Mouse (Mus musculus) left cerebral cortex, postnatal 25 days (tissue): ENCODE measurements at regions not wholly inside any gene's neighbourhood (a gene's known extent, or its start where the extent isn't known, plus 50 kb on each side); places are given as distances from the start of the nearest gene placed in this dataset.
A peak's percentile ranks its signal among the peaks of the same experiment; 100 is the strongest.

Source experiments
- DNase-seq, 2 experiments: peaks; one replicate each; pipeline ENCODE4 v3.0.0; 2022; ENCODE audit warnings: low spot score in 2 of 2, mixed read lengths in 1 of 2
- intact Hi-C: fragments of 180-260 bp; cut with DNase I; formaldehyde crosslinking; loops from one replicate; pipeline ENCODE4 v1.15.1; 2025

- intact Hi-C loops: no loop called here
- no peak for DNase-seq
These were observed 244.5 kb upstream of the Impg1 start for GRCm38 (mm10) chr9:80709781-80710180.

- peak in 1 of 2 experiments; percentile 64 for DNase-seq
These were observed 240.0 kb upstream of the Impg1 start for GRCm38 (mm10) chr9:80705264-80705663.

GRCm38 (mm10) chr9:80697171-80697570 is 231.9 kb upstream of the Impg1 start:
- intact Hi-C loops: no loop called here
- no peak for DNase-seq

More at GRCm38 (mm10) chr9:80705264-80705663, 240.0 kb upstream of the Impg1 start:
- intact Hi-C loops: no loop called here

- no peak for DNase-seq
- intact Hi-C loops: no loop called here
These were observed 223.3 kb upstream of the Impg1 start for GRCm38 (mm10) chr9:80688481-80689086.

- no peak for DNase-seq
- intact Hi-C loops: no loop called here
These were observed 217.9 kb upstream of the Impg1 start for GRCm38 (mm10) chr9:80683030-80683692.

- no peak for DNase-seq
- intact Hi-C loops: no loop called here
These were observed 216.4 kb upstream of the Impg1 start for GRCm38 (mm10) chr9:80681709-80682108.

GRCm38 (mm10) chr9:80671483-80671882 is 206.2 kb upstream of the Impg1 start:
- DNase-seq: no peak
- intact Hi-C loops: no loop called here

- no peak for DNase-seq
- intact Hi-C loops: no loop called here
These were observed 203.4 kb upstream of the Impg1 start for GRCm38 (mm10) chr9:80668575-80669248.

- no peak for DNase-seq
- intact Hi-C loops: no loop called here
These were observed 193.5 kb upstream of the Impg1 start for GRCm38 (mm10) chr9:80658755-80659154.

GRCm38 (mm10) chr9:80615114-80615513 is 149.8 kb upstream of the Impg1 start:
- intact Hi-C loops: no loop called here
- no peak for DNase-seq

- intact Hi-C loops: no loop called here
- peak in 1 of 2 experiments; percentile 2 for DNase-seq
These were observed 134.7 kb upstream of the Impg1 start for GRCm38 (mm10) chr9:80600019-80600418.

- intact Hi-C loops: no loop called here
- no peak for DNase-seq
These were observed 100.2 kb upstream of the Impg1 start for GRCm38 (mm10) chr9:80565388-80566024.

- no peak for DNase-seq
- intact Hi-C loops: no loop called here
These were observed 98.4 kb upstream of the Impg1 start for GRCm38 (mm10) chr9:80563655-80564054.

GRCm38 (mm10) chr9:80555531-80556067 is 90.3 kb upstream of the Impg1 start:
- intact Hi-C loops: no loop called here

More at GRCm38 (mm10) chr9:80555531-80556067, 90.3 kb upstream of the Impg1 start:
- no peak for DNase-seq
